Mouse (Mus musculus) small intestine, adult 2 months (tissue): ENCODE measurements around the gene Cyp26a1.

Source experiments
- CTCF ChIP-seq: fragments of 200-500 bp; IDR thresholded peaks from 2 replicates; pipeline ENCODE4 v1.5.1; 2012; ENCODE audit warnings: low read depth, mild to moderate bottlenecking, control low read depth, inconsistent platforms, low read length, moderate library complexity, mixed read lengths; ENCODE audit not compliant: insufficient replicate concordance, insufficient read length; ENCODE audit errors: extremely low read depth
- POLR2A ChIP-seq: fragments of 200-500 bp; IDR thresholded peaks from 2 replicates; pipeline ENCODE4 v1.6.1; 2012; ENCODE audit warnings: low read depth, mild to moderate bottlenecking, control low read depth, inconsistent platforms, low read length, moderate library complexity

DNA sequence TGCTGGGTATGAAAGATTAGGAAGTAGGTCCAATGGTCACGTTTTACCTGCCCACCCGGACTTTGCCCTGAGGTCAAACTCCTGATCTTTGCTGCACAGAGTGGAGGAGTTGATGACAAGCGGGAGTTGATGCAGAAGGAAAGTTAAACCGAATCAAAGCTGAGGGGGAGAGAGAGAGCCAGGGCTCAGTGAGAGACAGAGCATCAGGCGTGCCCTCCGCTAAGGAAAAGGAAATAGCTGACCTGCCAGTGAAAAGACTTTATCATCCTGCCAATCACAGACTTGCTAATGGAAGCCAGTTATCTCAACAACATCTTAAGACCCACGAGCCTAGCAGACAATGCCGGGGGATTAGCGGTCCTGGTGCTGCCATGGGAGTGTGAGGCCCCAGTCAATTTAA, 41.2 kb upstream of the Cyp26a1 start:
- no peak for TF ChIP-seq POLR2A
- TF ChIP-seq CTCF, result no peak
